Mouse (Mus musculus): ENCODE results near the gene Egfr. TPM values are rescaled to one million over a fixed set of nuclear protein-coding genes. Genes with fewer than 3 reads are reported as not detected.

The Egfr gene
- total RNA-seq, 2 experiments from 2014 or later = 12.5 to 12.7 TPM

DNA sequence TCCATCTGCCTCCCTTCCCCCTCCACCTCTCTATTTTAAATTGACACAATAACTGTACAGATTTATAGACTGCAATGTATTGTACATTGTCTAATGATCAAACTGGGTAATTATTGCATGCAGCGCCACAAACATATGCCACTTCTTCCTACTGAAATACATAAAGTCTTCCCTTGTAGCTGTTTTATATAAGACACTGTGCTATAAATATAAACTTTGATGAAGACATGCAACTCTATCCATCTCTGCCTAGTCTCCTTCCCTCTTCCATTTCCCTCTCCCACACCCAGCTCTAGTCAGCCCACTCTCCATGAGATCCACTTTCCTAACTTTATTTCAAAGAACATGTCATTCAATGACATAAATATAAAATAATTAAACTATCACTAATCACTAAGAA lies 67.4 kb downstream of the Egfr start:
- peak in 1 of 2 experiments; percentile 58 for DNase-seq (ENCODE audit: low spot score in 2 of 2)
- intact Hi-C loops (cut with DNase I) = loop anchor here (5.0 kb wide), 1 partner anchor 78 kb away; no protein-coding TSS in a partner anchor

DNA sequence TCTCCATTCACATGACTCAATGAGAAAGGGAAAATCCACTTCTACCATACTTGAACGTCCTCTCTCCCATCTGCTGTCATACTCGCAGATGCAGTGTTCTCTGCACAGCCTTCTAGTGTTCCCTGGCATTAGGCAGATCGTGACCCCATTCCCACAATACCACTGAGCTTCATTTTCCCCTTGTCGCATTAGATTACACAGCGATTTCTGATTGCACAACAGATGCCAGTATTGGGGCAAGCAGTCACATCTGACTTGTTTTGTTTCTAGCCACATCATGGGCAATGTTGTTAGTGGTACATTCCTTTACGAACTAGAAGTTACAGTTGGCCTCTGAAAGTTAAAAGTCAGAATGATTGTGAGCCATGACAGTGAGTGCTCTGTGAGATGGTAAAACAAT lies 68.1 kb downstream of the Egfr start:
- intact Hi-C loops (cut with DNase I) = loop anchor here (5.0 kb wide), 2 partner anchors 42 to 122 kb away; no protein-coding TSS in a partner anchor
- DNase-seq (ENCODE audit: low spot score in 2 of 2) = no peak

DNA sequence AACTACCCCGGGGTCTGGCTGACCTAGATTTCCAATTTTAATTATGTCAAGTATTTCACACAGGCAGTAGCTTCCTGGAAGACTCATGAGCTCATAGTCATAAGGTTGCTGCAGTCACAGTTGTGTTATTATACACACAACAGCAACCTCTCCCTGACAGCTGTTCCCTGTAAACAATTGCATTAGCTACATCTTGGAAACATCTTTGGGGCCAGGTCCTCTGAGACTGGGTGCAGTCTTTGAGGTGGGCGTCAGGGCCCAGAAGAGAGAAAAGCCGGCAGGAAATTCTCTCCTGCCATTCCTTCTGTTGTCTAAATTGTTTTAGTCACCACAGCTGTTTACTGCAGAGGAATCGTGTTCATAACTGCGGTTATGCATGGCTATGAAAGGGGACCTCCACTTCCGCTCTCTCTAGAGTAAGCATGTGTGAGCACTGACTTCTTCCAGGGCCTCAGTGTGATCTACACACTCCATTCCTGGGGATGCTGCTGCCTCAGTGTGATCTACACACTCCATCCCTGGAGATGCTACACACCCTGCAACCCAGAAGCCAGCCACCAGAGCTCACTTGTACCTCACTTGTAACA lies 69.8 kb downstream of the Egfr start:
- intact Hi-C loops (cut with DNase I) = loop anchor here (5.0 kb wide), 2 partner anchors 41 to 121 kb away; no protein-coding TSS in a partner anchor
- no peak for DNase-seq (ENCODE audit: low spot score in 2 of 2)

DNA sequence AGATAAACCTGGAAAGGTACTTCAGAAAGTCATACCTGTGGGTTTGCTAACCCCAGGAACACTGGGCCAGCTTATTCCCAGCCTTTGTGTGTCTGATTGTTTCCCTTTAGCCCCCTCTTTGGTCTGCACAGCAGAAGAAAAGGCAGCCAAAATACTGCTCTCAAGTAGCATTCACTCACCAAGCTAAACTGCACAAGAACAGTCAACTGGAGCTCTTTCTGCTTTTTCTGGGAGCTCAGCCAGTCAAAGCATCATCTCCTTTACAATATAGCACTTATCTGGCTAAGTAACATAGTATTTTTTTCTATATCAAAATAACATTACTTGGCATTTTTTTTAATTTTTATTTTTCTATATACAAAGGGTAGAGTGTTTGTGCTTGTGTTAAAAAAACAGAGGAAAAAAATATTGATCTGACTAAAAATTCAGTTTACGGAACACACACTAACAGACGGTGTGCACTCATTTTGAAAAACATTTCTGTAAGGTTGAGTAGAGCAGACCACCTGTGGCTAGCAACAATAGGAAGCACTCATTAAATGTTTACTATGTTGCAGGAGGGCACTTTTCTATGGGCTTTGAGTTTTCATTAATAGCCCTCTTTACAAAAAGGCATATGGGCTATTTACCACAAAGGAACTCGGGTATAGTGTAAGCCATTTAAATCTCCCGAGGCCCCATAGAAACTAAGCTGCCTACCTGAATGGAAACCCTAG lies 72.0 kb downstream of the Egfr start:
- DNase-seq (ENCODE audit: low spot score in 2 of 2) = peak in 1 of 2 experiments; percentile 54
- intact Hi-C loops (cut with DNase I) = loop anchor here (5.0 kb wide), 2 partner anchors 38 to 118 kb away; no protein-coding TSS in a partner anchor

DNA sequence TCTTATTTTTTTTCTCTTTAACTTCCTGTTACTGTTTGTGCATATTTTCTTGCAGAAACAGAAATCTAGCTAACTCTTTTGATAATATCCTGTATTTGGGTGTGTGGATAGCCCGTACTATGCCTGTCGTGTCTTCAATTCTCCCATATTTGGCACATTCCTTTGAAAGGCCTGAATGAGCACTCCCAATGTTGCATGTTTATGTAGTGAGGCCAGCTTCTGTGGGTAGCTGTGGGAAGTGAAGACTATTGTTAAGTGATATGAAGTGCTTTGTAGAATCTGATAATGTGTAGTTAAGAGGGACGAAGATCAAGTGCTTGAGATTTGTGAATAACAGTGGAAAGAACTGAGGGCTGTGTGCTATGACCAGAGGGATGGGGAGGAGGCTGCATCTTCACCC lies 77.5 kb downstream of the Egfr start:
- DNase-seq (ENCODE audit: low spot score in 2 of 2) = no peak
- intact Hi-C loops (cut with DNase I) = no loop called here

DNA sequence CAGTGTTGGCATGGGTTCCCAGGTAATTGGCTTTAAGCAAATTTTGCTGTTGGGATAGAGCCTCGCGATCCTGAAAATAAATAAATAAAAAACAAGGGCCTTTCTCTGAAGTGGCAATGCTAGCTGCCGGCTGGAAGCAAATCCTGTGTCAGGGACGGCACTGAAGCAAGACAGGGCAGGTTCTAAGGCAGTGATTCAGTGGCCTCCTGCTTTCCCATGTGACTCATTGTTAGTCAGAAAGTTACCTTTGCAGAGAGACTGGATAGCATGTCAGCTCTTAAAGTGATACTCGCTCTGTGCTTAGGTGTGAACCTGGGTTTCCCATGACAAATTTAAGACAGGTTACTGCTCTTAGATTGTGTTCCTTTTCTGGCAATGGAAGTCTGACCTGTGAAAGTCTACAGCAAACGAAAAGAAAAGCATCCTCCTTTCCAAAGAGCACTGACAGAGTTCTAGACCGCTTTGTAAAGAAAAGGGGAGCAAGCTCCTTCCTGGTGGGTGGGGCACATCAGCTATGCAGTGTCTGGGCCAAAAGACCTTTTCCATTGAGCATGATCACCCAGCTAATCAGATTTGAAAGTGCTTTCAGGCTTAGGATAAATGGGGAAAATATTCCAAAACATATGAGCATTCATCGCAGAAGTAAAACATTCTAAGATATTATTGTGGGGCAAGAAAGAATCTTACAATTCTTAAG lies 78.7 kb downstream of the Egfr start:
- DNase-seq (ENCODE audit: low spot score in 2 of 2) = no peak
- intact Hi-C loops (cut with DNase I) = no loop called here

DNA sequence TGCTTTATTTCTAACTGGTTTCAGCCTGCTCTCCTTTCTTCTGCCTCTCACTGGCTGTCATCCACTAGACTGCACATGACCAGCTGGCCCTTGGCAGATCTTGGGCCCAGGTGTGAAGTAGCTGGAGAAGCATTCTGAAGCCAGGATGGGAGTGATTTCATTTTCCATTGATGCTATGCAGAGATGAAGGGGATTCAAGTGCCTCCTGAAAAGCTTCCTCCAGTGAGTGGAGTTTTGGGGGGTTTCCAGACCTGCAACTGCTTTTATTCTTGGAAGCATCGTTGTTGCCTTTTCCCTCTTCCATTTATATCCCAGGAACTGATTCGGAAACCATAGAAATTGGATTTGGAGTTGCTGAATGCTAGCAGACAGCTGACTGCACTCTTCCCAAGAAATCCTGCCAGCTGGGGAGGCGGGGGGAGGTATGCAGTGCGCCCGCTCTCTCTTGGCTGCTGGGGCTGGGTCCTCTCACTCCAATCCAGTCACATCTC lies 80.0 kb downstream of the Egfr start:
- DNase-seq (ENCODE audit: low spot score in 2 of 2) = peak in 1 of 2 experiments; percentile 77
- intact Hi-C loops (cut with DNase I) = no loop called here

DNA sequence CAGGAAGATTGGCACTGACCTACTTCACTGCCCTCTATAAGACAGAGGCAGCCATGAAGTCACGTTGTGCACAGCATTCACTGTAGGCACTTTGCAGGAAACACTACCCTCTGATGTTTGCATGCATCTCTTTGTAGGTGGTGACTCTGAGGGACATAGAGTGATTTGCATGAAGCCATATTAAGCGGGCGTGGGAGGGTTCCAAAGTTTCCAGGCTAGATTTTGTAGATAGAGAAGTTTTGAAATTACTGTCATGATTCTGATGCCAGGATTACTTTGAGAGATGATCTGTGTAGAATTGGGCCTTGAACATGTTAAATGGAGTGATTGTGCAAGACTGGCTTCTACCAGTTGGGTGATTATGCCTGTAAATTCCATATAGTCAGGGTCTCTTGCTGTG lies 86.8 kb downstream of the Egfr start:
- intact Hi-C loops (cut with DNase I) = no loop called here
- DNase-seq (ENCODE audit: low spot score in 2 of 2) = no peak

DNA sequence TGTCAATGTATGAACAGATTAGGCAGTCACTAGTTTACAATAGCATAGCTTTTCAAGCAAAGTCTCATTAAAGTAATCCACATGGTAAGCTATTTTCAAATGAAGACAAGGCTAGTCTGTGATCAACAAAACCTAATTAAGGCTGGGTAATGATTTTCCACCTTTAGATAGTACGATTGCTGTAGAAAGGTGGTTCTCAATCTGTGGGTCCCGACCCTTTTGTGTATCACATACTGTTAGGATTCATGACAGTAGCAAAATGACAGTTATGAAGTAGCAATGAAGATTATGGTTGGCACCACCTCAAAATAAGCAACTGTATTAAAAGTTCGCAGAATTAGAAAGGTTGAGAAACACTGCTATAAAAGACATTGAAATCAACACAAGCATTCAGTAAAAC lies 90.9 kb downstream of the Egfr start:
- no peak for DNase-seq (ENCODE audit: low spot score in 2 of 2)
- intact Hi-C loops (cut with DNase I) = no loop called here

DNA sequence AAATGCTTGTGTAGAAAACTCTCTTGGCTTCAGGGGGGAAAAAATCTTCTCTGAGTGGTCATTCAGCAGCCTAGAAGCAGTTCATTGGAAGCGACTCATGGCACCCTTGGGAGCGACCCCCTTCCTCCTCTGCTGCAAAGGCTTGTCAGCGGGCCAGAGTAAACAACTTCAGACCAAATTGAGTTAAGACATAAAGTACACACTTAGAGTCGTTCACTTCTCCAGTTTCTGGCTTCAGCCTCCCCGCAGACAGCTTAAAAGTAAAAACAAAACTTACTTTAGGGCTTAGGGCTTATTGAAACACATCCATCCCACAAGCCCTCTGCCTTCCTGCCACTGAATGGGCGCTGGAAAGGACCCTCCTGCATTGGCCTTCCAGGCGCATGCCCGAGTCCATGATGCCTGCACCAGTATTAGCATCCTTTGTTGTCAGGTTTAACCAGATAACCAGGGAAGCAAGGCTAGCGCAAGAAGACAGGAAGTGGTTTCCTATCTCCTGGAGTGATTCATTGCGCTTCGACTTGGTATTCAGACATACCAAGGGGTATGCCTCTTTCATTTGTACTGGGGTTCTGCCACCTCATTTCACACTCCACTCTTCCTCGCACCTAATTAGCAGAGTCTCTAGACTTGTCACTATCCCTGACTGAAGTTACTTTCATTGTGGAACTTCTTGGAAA lies 92.0 kb downstream of the Egfr start:
- intact Hi-C loops (cut with DNase I) = no loop called here
- no peak for DNase-seq (ENCODE audit: low spot score in 2 of 2)

DNA sequence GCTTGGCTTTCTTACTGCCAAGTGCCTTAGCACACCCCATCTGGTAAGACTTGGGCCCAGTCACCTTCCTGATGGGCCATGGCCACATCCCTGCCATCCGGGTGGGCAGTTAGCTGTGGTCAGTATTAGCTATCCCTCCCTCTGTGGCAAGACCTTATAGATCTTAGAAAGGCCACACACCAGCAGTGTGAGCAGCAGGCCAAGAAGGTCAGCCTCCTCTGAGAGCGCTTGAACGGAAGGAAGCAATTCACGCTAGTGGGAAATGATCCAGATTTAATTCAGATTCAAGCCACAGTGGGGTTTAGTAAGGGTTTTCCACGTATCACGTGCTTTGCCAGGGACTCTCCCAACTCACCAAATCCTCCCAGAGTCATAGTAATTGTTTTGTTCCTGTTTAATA lies 96.9 kb downstream of the Egfr start:
- intact Hi-C loops (cut with DNase I) = no loop called here

DNA sequence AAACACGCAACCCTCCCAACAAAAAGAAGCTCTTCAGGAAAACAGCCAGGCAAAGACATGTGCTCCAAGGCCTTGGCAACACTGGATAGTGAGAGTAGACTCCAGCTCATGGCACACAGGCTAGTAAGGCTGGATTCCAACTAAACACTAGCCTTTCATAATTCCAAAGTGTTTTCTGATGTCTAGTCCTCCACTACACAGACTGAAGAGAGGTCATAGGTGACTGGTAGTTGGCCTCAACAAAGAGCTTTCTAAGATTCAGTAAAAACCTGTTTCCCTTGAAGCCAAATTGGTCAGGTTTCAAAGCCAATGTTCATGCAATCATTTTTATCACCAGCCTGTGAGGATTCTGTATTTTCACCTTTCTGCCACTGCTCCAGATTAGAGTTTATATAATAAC lies 99.4 kb downstream of the Egfr start:
- no peak for DNase-seq (ENCODE audit: low spot score in 2 of 2)
- intact Hi-C loops (cut with DNase I) = no loop called here

More for the DNA sequence above, 96.9 kb downstream of the Egfr start:
- DNase-seq (ENCODE audit: low spot score in 2 of 2) = peak in 1 of 2 experiments; percentile 12

DNA sequence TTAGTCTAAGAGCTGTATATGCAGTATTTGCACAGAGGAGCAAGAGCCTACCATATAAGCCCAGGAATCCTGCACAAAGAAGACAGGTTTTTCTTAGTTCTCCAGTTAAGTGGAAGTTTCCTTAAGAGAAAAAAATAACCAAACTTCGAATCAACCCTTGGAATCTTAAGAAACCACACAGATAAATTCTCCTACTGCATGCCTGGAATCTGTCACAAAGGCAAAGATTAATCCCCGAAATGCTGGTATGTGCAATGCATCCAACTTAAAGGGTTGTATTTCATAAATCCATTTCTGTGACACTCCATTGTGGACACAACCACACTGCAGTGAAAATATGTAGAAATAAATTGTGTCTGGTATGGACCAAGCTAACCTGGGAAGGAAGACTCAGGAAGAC lies 102.1 kb downstream of the Egfr start:
- no peak for DNase-seq (ENCODE audit: low spot score in 2 of 2)
- intact Hi-C loops (cut with DNase I) = no loop called here

DNA sequence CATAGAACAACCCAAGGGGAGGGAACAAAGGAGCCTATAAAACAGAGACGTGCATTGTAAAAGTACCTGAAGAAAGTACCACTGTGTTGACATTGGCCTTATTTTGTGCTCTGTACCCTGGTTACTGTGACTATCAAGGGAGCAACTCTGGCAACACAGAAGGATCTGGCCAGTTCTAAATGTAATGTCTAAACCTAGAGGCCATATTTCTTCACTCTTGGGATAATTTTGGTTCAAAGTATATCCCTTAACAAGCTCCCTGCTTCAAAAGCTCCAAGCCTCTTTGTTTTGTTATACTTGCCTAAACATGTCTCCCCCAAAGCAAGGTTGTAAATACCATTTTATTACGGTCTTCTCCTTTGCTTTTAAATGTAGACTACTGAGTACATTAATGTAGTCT lies 105.3 kb downstream of the Egfr start:
- intact Hi-C loops (cut with DNase I) = no loop called here
- no peak for DNase-seq (ENCODE audit: low spot score in 2 of 2)

DNA sequence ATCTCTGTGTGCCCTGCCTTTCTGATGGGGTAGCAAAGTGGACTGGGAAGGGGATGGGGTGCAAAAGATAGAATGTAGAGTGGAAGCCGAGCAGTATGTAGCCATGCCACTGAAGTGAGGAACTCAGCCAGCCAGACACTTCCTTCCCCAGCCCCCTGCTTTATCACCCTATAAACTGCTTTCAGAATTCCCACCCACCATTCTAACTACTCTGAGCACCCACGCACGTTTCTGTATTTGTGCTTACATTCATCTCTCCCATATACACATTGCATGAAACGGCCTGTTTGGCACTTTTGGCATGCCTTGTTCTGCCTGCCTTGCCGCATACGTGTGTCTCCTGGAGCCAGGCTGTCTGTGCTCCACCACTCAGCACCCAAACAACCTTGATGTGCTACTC lies 109.0 kb downstream of the Egfr start:
- intact Hi-C loops (cut with DNase I) = loop anchor here (5.0 to 10.0 kb wide), 3 partner anchors 36 to 336 kb away; no protein-coding TSS in a partner anchor
- DNase-seq (ENCODE audit: low spot score in 2 of 2) = peak; percentile 33 to 80

DNA sequence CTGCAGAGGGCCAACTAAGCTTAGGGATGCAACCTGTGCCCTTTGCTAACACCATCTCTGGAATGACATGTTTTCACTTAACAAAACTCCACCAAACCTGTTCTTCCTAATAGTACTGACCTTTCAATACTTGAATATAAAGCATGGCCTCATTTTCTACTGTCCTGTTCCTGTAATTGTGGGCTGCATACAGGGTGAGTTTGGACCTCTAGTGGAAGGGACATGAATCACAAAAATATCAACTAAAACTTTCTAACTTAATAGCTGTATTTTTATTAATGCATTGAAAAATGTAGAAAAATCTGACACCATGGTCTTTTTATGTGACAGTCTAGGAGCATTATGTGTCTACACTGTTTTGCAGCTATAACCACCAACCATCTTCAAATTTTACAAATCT lies 111.5 kb downstream of the Egfr start:
- intact Hi-C loops (cut with DNase I) = loop anchor here (5.0 to 10.0 kb wide), 3 partner anchors 34 to 339 kb away; no protein-coding TSS in a partner anchor
- no peak for DNase-seq (ENCODE audit: low spot score in 2 of 2)

DNA sequence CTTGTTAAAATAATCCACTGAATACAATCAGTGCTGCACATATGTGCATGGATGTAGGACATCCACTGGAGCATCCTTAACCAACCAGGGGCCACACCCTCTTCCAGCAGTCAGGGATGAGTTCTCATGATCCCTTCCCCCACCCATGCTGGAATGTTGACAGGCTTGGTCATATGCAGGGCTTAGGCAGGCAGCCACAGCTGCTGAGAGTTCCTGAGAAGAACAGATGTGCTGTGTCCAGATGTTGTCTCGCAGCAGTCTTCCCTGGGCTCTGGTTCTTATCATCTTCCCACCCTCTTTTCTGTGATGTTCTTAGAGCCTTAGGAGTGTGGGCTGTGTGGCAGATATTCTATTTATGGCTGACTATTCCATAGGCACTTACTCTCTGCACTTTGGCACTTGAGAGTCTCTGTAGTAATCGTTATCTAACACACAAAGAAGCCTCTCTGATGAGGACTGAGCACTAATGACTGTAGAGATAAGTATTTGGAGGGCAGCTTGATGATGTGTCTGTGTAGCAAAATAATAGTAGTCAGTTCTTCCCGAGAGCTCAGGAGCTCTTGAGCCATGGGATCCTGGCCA lies 113.1 kb downstream of the Egfr start:
- DNase-seq (ENCODE audit: low spot score in 2 of 2) = no peak
- intact Hi-C loops (cut with DNase I) = loop anchor here (5.0 to 10.0 kb wide), 3 partner anchors 32 to 340 kb away; no protein-coding TSS in a partner anchor

DNA sequence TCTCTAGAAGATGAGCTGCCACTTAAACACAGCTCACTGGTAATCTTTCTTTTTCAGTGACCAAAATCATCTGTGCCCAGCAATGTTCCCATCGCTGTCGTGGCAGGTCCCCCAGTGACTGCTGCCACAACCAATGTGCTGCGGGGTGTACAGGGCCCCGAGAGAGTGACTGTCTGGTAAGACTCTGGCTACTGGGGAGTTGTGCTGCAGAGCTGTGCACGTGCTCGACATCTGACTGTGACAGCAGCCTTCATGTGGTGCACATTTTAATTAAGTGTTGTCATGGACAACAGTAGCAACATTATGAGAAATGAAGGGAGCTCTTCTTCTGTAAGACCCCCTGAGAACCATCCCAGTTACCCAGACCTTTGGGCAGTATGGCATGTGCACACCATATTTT lies 116.0 kb downstream of the Egfr start:
- intact Hi-C loops (cut with DNase I) = loop anchor here (10.0 kb wide), 1 partner anchor 343 kb away; no protein-coding TSS in a partner anchor
- DNase-seq (ENCODE audit: low spot score in 2 of 2) = no peak

DNA sequence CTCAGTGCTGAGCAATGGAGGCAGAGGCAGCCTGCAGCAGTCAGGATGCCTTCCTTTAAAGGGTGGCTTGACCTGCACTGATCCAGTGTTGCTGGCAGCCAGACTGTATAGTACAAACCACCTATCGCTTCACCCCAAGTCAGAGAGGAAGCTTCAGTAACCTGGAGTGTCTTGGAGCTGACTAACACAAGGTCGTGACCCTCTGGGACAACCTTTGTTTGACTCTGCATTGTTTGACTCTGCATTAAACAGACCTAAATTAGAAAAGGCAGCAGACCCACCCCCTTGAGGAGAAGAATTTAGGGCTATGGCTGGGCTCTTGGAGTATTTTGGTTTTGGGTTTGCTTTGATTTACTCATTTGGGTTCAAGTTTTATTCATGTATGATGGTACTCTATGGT lies 117.5 kb downstream of the Egfr start:
- DNase-seq (ENCODE audit: low spot score in 2 of 2) = no peak
- intact Hi-C loops (cut with DNase I) = loop anchor here (10.0 kb wide), 1 partner anchor 345 kb away; no protein-coding TSS in a partner anchor
